Mouse (Mus musculus) kidney, embryonic 14.5 days (tissue): Measurements from ENCODE around the gene Stxbp5. TPM values are rescaled to one million over a fixed set of nuclear protein-coding genes. Genes with fewer than 3 reads are reported as not detected.

Source experiments
- ATAC-seq: fragments of 200-750 bp; cut with Nextera tagmentation; 2 replicates; pipeline ENCODE4 v1.8.0; 2017; ENCODE audit warnings: moderate number of reproducible peaks, mild to moderate bottlenecking, moderate TSS enrichment, moderate library complexity; ENCODE audit not compliant: low FRiP score, low TSS enrichment
- H3K27ac ChIP-seq: fragments of 300-500 bp; sonication (generic); 2 replicates; pipeline ENCODE4 v1.5.1; 2014; ENCODE audit warnings: low read depth, mild to moderate bottlenecking, low read length, moderate library complexity, mixed read lengths
- H3K27me3 ChIP-seq: fragments of 300-500 bp; sonication (generic); 2 replicates; pipeline ENCODE4 v1.6.1; 2014; ENCODE audit warnings: mild to moderate bottlenecking, low read length; ENCODE audit not compliant: control insufficient read depth, insufficient read depth
- H3K36me3 ChIP-seq: fragments of 300-500 bp; sonication (generic); 2 replicates; pipeline ENCODE4 v1.6.1; 2014; ENCODE audit warnings: low read length, mixed read lengths; ENCODE audit not compliant: control insufficient read depth, insufficient read depth
- H3K4me1 ChIP-seq: fragments of 300-500 bp; sonication (generic); 2 replicates; pipeline ENCODE4 v1.6.1; 2014; ENCODE audit warnings: low read length, mixed read lengths; ENCODE audit not compliant: control insufficient read depth, insufficient read depth
- H3K4me2 ChIP-seq: fragments of 300-500 bp; sonication (generic); replicated peaks from 2 replicates; pipeline ENCODE4 v1.6.1; 2014; ENCODE audit warnings: low read depth, mild to moderate bottlenecking, low read length
- H3K4me3 ChIP-seq: fragments of 300-500 bp; sonication (generic); 2 replicates; pipeline ENCODE4 v1.5.1; 2014; ENCODE audit warnings: mild to moderate bottlenecking, low read length
- H3K9ac ChIP-seq: fragments of 300-500 bp; sonication (generic); 2 replicates; pipeline ENCODE4 v1.6.1; 2014; ENCODE audit warnings: low read depth, mild to moderate bottlenecking, low read length, moderate library complexity
- H3K9me3 ChIP-seq: fragments of 300-500 bp; sonication (generic); 2 replicates; pipeline ENCODE4 v1.6.1; 2016; ENCODE audit warnings: low read length; ENCODE audit not compliant: control insufficient read depth
- WGBS: fragments of 180-500 bp; shearing (Covaris S2); extraction: QIAGEN DNeasy Blood & Tissue Kit; methylation state at CpG from one replicate; pipeline ENCODE4 v1.1.7; 2014; 5-methylcytosine and 5-hydroxymethylcytosine counted together
- polyA plus RNA-seq: library from polyadenylated mRNA; unstranded; fragments of >200 nt; fragmentation: Nextera tagmentation; extraction: Ambion mirVana; gene quantifications from 2 replicates; pipeline ENCODE4 v1.2.1, GENCODE M21; 2014

Stxbp5 gene
- polyA plus RNA-seq, 1 experiment from 2014 or later = 6.9 TPM

DNA sequence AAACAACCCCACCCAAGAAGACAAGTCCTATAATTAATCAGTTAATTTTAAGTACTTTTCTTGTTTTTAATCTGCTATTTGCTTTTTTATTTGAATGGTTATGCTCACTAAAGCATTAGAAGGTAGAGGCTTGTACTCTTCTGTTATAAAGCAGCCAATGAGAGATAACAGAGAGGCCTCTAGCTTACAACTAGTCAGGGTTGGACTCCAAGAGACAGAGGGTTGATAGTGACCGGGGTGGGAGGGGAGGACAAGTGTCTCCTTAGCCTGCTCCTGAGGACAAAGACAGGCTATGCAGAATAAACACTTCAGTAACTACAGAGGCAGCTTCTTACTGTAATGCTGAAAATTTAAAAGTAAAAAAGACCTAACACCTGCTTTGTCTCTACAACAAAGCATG, 101.8 kb downstream of the Stxbp5 start:
- Histone ChIP-seq H3K4me3 (no peak overlapping the region), H3K36me3 (peaks cover 7% of the 10 kb centered on the region; the same call in 1 of the 2 replicates), H3K4me2 (no peak overlapping the region), H3K9ac (no peak overlapping the region), H3K9me3 (no peaks in the 10 kb centered on the region), H3K27me3 (no peaks in the 10 kb centered on the region), H3K4me1 (no peaks in the 10 kb centered on the region), H3K27ac (no peak overlapping the region)
- WGBS = 93% methylated on average over 1 of the region's 1 CpGs
- no peak for ATAC-seq

DNA sequence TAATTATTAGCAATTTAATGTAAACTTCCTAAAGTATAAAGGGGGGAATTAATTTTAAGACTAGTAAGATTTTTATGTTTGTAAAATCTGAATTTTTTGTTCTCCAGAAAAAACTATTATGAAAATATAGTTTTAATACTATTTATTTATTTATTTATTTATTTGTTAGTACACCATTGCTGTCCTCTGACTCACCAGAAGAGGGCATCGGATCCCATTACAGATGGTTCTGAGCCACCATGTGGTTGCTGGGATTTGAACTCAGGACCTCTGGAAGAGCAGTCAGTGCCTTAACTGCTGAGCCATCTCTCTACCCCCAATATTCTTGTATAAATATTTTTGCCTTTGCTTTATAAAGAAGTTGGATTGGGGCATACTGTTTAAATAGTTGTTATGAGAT, 104.5 kb downstream of the Stxbp5 start:
- Histone ChIP-seq H3K9ac (no peak overlapping the region), H3K36me3 (peaks cover 7% of the 10 kb centered on the region; the same call in 1 of the 2 replicates), H3K4me1 (no peaks in the 10 kb centered on the region), H3K9me3 (no peaks in the 10 kb centered on the region), H3K27ac (no peak overlapping the region), H3K4me3 (no peak overlapping the region), H3K4me2 (no peak overlapping the region), H3K27me3 (no peaks in the 10 kb centered on the region)
- WGBS = 97% methylated on average over 1 of the region's 1 CpGs
- ATAC-seq = no peak

DNA sequence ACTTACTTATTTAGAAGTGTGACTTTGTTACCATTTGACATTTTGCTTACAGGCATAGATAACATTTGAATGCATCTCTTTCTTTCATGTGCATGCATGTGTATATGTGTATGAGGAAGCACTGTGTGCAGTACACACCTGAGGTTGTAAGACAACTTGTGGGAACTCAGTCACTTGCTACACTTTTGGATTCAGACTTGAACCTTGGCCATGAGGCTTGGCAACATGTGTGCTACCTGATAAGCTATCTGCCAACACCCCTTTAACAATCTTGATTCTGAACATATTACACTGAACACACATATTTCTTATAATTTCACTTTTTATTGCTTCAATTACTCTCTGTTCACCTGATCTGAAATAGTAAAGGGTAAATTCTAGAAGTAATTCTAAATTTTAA, 106.5 kb downstream of the Stxbp5 start:
- Histone ChIP-seq H3K27ac (no peak overlapping the region), H3K27me3 (no peaks in the 10 kb centered on the region)

DNA sequence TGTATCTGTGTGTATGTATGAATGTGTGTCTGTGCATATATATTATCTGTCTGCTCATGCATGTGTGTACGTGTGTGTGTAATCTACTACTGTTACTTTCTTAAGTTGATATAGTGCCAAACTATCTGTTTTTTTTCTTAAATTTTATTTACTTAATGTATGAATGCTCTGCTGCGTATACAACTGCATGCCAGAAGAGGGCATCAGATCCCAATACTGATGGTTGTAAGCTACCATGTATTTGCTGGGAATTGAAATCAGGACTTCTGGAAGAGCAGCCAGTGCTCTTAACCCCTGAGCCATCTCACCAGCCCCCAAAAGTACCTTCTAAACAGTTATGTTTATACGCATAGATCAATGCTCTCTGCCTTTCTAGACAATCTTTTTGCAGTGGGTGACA, 109.9 kb downstream of the Stxbp5 start:
- H3K36me3 ChIP-seq = peaks cover 2% of the 10 kb centered on the region; the same call in 1 of the 2 replicates
- no peak overlapping the region for H3K27ac ChIP-seq
- no peak overlapping the region for H3K4me2 ChIP-seq
- WGBS = 85% methylated on average over 3 of the region's 3 CpGs
- H3K4me1 ChIP-seq = no peaks in the 10 kb centered on the region
- no peak overlapping the region for H3K9ac ChIP-seq
- ATAC-seq = no peak
- H3K4me3 ChIP-seq = no peak overlapping the region
- no peaks in the 10 kb centered on the region for H3K9me3 ChIP-seq
- H3K27me3 ChIP-seq = no peaks in the 10 kb centered on the region

More for the DNA sequence above, 106.5 kb downstream of the Stxbp5 start:
- Histone ChIP-seq H3K9ac (no peak overlapping the region), H3K4me2 (no peak overlapping the region), H3K9me3 (no peaks in the 10 kb centered on the region), H3K4me3 (no peak overlapping the region), H3K36me3 (peaks cover 7% of the 10 kb centered on the region; the same call in 1 of the 2 replicates), H3K4me1 (no peaks in the 10 kb centered on the region)
- no peak for ATAC-seq

DNA sequence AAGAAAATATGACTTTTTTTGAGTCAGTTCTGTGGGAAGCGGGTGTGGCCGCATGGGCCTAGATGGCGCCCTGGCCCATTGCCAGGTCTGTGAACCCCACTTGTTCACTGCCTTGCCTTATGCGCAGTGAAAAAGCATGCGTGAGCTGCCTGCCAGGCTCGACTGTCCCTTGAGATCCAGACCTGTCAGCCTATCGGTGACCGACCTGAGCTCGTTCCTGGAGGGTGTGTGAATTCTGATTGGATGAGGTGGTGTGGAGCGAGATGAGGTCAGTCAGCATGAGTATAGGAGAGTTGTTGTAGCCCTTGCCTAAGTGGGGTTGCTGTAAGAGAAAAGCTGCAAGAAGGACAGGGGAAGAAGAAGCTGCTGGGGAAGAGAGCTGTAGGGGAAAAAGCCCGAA, 114.4 kb downstream of the Stxbp5 start:
- H3K9me3 ChIP-seq = no peaks in the 10 kb centered on the region
- H3K4me2 ChIP-seq = no peak overlapping the region
- no peaks in the 10 kb centered on the region for H3K27me3 ChIP-seq
- H3K27ac ChIP-seq = no peak overlapping the region
- ATAC-seq = no peak
- no peak overlapping the region for H3K4me3 ChIP-seq
- no peaks in the 10 kb centered on the region; the same call in 1 of the 2 replicates for H3K36me3 ChIP-seq
- 91% methylated on average over 11 of the region's 11 CpGs for WGBS
- no peaks in the 10 kb centered on the region for H3K4me1 ChIP-seq
- no peak overlapping the region for H3K9ac ChIP-seq

DNA sequence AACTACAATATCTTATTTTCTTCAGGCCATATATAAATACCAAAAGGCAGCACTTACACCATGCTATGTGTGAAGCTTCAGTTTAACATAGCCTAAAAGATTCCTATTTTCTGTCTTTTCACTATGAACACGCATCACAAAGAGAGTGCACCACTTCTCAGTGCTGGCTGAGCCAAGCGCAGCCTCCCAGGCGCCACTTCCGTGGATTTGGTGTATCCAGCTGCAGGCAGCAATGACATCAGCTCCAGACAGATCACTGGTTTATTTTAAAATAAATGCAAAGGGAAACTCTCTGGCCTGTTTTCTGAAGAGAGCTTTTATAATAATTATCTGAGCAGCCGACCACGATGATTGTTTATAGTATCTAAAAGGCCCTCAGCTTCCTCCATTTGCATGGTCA, 115.2 kb downstream of the Stxbp5 start:
- WGBS = 89% methylated on average over 6 of the region's 6 CpGs
- H3K9me3 ChIP-seq = no peaks in the 10 kb centered on the region
- no peak overlapping the region for H3K27ac ChIP-seq
- no peaks in the 10 kb centered on the region for H3K4me1 ChIP-seq
- no peak overlapping the region for H3K4me3 ChIP-seq
- ATAC-seq = no peak
- no peaks in the 10 kb centered on the region for H3K27me3 ChIP-seq
- H3K4me2 ChIP-seq = no peak overlapping the region
- no peak overlapping the region for H3K9ac ChIP-seq
- no peaks in the 10 kb centered on the region; the same call in 1 of the 2 replicates for H3K36me3 ChIP-seq

DNA sequence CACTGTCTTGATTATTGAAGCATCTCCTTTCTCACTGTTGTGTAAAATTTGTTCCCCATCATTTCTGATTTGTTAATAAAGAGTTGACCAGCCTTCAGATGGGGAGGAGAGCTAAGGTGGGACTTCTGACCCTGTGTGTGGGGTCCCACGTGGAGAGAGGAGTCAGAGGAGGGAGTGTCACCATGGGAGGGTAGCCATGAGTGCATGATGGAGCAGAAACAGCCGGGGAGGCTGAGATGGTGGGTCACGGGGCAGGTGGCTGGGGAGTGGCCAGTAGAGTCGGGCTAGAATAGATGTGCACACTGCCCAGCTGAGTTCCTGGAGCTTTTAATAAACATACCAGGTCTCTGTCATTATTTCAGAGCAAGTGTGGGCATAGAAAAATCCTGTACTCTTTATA, 121.0 kb downstream of the Stxbp5 start:
- Histone ChIP-seq H3K4me1 (no peaks in the 10 kb centered on the region), H3K4me3 (no peak overlapping the region), H3K9ac (no peak overlapping the region), H3K9me3 (no peaks in the 10 kb centered on the region), H3K27me3 (no peaks in the 10 kb centered on the region), H3K36me3 (no peaks in the 10 kb centered on the region), H3K27ac (no peak overlapping the region), H3K4me2 (no peak overlapping the region)
- peak; percentile 55; the same call in 1 of the 2 replicates for ATAC-seq
- WGBS = 30% methylated on average over 4 of the region's 4 CpGs

GRCm38 (mm10) chr10:9770261-9770660, 130.6 kb downstream of the Stxbp5 start:
- Histone ChIP-seq H3K9me3 (no peaks in the 10 kb centered on the region), H3K9ac (no peak overlapping the region), H3K27me3 (no peaks in the 10 kb centered on the region), H3K4me2 (no peak overlapping the region), H3K36me3 (peaks cover 2% of the 10 kb centered on the region; the same call in 1 of the 2 replicates), H3K4me3 (no peak overlapping the region), H3K27ac (no peak overlapping the region), H3K4me1 (no peaks in the 10 kb centered on the region)
- 74% methylated on average over 12 of the region's 12 CpGs for WGBS
- ATAC-seq = no peak

- H3K36me3 ChIP-seq = peaks cover 18% of the 10 kb centered on the region; the same call in 1 of the 2 replicates
- H3K9ac ChIP-seq = no peak overlapping the region
- 84% methylated on average over 5 of the region's 5 CpGs for WGBS
Measured at GRCm38 (mm10) chr10:9763831-9764230, 137.0 kb downstream of the Stxbp5 start.

More at GRCm38 (mm10) chr10:9763831-9764230, 137.0 kb downstream of the Stxbp5 start:
- no peaks in the 10 kb centered on the region for H3K27me3 ChIP-seq
- no peaks in the 10 kb centered on the region for H3K4me1 ChIP-seq
- no peak overlapping the region for H3K27ac ChIP-seq
- H3K4me3 ChIP-seq = no peak overlapping the region
- no peak for ATAC-seq
- H3K9me3 ChIP-seq = no peaks in the 10 kb centered on the region
- H3K4me2 ChIP-seq = no peak overlapping the region
